Mouse (Mus musculus): ENCODE measurements around the gene Ddx39b.

DNA sequence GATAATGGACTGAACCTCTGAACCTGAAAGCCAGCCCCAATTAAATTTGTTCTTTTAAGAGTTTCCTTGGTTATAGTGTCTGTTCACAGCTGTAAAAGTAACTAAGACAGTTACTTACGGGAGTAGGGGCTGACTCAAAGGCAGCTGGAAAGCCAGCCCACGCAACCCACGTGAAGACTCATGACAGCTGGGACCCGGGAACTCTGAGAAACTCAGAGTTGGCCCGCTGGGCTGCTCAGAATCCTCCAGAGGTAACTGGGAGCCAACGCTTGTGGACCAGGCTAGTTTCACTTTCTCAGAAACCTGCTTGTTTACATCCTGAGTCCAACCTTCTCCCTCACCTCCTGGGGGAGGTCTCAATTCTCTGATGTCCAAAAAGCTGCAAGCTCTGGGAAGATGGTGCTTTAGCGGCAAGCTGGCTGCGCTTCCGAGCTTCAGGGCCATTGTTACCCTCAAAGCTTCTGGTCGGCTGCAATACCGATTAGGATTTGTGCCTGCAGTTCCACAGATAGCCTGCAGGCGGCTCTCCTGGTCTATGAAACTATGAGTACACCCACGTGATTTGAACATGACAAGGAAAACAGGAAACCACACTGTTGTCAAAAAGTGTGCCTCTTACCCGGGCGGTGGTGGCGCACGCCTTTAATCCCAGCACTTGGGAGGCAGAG lies 16.4 kb downstream of the Ddx39b start:
- TF ChIP-seq EP300 (IDR thresholded peaks at IDR 0.05; ENCODE audit: low read depth) (no peak), CTCF (IDR thresholded peaks at IDR 0.05; ENCODE audit: low read depth) (peak; percentile 93)
